Mouse (Mus musculus): ENCODE results near the gene Emc3.

- TF ChIP-seq CTCF (IDR thresholded peaks at IDR 0.05; ENCODE audit: low read depth) (no peak), EP300 (optimal IDR thresholded peaks at IDR 0.05) (no peak)
Observed at GRCm38 (mm10) chr6:113517434-113518080, 13.9 kb downstream of the Emc3 start.

All from stomach, postnatal 0 days (tissue).